Mouse (Mus musculus): Measurements from ENCODE around the gene Dhx35.

Gene Dhx35

DNA sequence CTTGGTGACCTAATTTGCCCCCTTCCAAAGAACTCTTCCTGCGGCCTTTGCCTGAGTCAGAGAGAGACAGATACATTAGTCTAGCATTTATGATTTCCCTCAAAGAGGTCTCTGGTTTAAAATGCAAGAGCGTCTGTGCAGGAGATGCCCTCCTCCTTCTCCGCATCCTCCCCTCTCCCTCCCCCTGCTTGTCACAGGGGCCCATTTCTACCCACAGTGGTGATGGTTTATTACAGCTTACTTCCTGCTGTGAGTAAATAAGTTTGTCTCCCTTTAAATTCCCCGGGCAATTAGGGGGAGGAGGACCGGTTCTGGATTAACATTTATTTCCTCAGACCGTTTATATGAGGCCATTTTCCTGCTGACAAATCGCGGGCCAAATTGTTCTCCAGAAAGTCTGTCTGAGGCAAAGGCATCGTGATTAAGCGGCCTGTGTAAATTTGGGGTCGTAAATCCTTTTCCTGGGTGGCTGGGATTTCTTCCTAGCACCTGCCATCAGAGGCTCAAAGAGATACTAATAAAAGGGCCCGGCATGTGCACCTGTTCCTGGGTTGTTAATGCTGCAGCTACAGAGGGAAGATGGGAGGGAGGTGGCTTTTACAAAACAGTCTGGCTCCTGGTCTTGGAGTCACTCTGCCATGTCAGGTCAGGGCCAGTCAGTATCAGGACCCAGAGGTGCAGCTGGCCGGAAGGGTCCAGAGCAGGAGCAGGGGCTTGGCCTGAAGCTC lies 104.0 kb downstream of the Dhx35 start:
- DNase-seq, result no peak

Data from lung, adult 18-20 months (tissue).